Mouse (Mus musculus): ENCODE measurements at regions not wholly inside any gene's neighbourhood (a gene's known extent, or its start where the extent isn't known, plus 50 kb on each side); places are given as distances from the start of the nearest gene placed in this dataset.

DNA sequence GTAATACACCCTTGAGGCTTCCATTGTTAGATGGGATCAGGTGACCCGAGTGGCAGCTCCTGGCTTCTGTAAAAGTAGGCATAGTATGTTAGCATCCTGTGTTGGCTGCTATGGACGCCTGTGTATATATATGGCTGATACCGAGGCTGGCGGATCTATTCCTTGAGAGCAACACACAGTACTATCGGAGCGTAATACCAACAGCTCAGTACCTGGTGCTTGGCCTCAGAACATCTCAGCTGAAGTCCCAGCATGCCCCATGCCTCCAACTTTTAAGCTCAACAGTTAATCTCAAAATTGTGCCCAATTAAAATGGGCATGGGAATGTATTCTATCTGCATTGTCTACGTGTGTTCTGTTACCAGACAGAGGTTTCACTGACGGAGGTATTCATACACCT, 420.7 kb upstream of the Ubash3b start:
- intact Hi-C loops (cut with DNase I), result loop anchor here (5.0 kb wide), 2 partner anchors 105 to 355 kb away; no protein-coding TSS in a partner anchor
- DNase-seq (ENCODE audit: low spot score in 2 of 2), result no peak

DNA sequence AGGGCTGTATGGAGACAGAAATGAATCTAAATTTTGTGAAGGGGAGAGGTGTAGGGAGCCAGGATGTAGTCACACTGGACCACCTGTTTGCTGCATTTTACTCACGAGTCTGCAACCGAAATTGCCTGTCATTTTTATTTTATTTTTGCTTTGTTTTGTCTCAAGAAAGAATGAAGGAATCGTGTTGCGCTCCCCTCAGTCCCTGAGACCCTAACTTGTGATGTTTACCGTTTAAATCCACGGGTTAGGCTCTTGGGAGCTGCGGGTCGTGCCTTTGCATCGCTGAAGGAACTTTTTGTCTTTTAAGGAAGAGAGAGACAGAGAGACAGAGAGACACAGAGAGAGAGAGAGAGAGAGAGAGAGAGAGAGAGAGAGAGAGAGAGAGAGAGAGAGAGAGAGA, 420.2 kb upstream of the Ubash3b start:
- DNase-seq (ENCODE audit: low spot score in 2 of 2), result no peak
- intact Hi-C loops (cut with DNase I), result loop anchor here (2.0 to 5.0 kb wide), 4 partner anchors 106 to 354 kb away; no protein-coding TSS in a partner anchor

DNA sequence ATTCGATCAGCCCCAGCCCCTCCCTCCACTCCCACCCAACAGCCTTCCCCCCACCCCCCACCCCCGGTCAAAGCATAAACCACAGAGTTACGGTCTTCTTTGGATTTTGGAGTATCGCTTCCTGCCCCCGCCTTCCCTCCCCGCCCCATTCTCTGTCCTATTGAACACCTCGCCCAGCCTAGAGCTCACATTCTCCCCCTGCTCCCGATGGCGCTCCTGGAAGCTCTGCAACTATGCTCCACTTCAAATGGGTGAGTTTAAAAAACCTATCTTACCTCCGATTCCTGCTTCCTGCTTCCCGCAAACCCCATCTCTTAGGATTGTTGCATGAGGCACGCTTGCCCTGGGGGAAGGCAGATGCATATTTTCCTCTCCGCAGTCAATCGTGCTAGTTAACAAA, 419.7 kb upstream of the Ubash3b start:
- no peak for DNase-seq (ENCODE audit: low spot score in 2 of 2)
- intact Hi-C loops (cut with DNase I), result loop anchor here (2.0 to 5.0 kb wide), 4 partner anchors 106 to 354 kb away; no protein-coding TSS in a partner anchor

DNA sequence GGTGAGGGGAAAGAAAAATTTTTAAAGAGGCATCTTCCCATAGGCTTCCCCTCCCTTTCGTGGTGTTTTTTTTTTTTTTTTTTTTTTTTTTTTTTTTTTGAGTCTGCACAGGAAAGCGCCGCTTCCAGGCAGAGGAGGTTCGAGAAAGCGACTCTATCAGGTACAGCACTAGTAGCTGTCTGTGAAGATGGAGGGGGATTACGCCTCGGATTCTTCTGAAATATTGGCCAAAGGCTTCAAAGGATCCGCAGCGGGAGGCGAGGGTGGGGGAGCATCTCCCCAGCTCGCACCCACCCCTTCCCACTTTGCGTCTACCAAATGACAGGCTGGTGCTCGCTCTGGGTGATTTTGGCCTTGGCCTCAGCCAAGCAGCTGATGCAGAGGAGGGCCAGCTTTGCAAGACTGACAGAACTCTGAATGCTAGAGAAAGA, 419.1 kb upstream of the Ubash3b start:
- intact Hi-C loops (cut with DNase I), result loop anchor here (1.0 to 5.0 kb wide), 5 partner anchors 106 to 353 kb away; no protein-coding TSS in a partner anchor
- peak; percentile 83 to 92 for DNase-seq (ENCODE audit: low spot score in 2 of 2)

DNA sequence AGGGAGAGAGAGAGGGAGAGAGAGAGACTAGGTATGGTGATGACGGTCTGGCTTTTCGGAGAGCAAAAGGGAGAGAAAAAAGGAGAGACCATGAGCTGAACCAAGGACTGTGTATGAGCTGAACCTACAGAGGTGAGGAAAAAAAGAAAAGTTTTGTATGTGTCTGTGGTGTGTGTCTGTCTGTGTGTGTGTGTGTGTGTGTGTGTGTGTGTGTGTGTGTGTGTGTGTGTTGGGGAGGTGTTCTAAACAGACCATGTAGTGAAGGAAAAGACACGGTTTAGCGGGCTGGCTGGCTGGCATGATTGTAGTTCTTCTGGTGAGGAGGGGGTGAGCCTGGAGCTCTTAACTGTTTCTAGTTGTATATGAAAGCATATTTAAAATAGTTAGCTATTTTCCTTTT, 418.6 kb upstream of the Ubash3b start:
- no peak for DNase-seq (ENCODE audit: low spot score in 2 of 2)
- intact Hi-C loops (cut with DNase I), result loop anchor here (1.0 to 5.0 kb wide), 5 partner anchors 106 to 353 kb away; no protein-coding TSS in a partner anchor

DNA sequence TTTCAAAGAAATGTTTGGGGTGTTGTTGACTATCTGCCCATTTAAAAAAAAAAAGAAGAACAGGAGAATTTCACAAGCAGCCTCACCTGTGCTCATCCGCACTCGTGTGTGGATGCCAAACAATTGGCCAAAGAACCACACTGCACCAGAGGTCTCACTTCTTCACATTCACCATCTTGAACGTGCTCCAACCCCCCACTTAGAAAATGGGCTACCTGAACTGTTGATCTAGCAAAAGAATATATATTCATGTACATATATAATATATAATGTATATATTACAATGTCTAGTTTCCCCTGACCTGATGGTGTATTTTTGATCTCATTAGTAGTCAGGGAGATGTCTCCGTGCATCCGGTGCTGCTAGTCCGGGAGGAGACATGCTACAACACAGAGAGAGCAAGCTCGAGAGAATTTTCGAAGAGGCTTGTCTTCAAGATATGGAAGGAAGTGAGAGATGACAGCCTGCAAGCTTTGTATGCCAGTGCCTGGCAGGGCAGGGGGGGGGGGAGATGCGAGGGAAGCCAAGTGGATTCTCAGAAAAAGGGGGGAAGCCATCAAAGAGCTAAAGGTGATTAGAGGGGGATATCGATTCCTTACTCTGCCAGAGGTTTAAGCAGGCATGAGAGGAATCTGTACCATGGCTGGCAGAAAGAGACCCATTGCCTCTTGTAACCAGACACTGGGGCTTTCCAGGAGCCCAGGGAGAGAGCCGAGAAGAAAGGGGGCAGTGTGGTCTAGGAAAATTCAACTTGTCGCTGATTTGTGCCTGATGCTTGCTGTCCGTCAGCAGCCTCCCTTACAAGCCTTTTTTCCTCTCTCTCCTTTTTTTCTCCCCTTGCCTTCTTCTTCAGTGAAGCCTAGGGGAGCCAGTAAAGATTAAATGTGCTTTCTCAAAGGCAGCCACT, 417.9 kb upstream of the Ubash3b start:
- intact Hi-C loops (cut with DNase I), result loop anchor here (1.0 to 5.0 kb wide), 6 partner anchors 105 to 371 kb away; no protein-coding TSS in a partner anchor
- peak; percentile 78 to 89 for DNase-seq (ENCODE audit: low spot score in 2 of 2)

DNA sequence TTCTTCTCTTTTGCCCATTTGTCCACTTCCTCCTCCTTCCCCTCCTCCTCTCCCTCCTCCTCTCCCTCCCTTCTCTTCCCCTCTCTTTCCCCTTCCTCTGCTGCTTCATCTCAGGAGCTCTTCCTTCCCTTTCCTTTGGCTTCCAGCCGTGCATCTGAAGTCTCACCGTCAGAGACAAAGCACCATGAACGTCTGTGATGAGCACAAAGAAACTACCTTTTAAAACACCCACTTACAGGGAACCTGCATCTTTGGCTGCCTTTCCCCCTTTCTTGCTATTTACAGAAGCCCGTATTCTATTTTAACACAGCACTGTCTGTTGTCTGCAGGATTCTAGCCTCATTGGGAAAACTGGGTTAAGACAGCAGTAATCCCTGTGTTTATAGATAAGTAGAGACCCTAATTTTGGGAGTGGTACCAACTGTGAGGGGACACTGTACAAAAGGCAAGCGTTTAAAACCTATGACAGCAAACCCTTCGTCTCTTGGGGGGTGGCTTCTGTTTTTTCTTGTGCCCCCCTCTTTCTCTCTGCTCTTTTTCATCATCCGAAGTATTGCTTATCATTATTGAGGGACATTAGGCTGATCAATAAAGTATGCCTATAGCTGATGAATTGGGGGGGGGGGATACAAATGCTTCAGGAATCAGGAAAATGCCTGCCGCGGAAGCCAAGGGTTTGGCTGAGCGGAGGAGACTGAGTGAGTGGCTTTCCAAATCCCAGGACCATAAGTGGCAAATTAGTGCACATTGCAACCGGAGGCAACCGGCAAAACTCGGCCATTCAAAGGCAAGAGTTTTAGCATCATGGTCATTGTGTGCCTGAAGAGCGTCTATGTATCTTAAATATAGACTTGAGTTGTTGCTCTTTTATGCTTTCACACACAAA, 417.0 kb upstream of the Ubash3b start:
- intact Hi-C loops (cut with DNase I), result loop anchor here (1.0 kb wide), 1 partner anchor 372 kb away; no protein-coding TSS in a partner anchor
- DNase-seq (ENCODE audit: low spot score in 2 of 2), result no peak

DNA sequence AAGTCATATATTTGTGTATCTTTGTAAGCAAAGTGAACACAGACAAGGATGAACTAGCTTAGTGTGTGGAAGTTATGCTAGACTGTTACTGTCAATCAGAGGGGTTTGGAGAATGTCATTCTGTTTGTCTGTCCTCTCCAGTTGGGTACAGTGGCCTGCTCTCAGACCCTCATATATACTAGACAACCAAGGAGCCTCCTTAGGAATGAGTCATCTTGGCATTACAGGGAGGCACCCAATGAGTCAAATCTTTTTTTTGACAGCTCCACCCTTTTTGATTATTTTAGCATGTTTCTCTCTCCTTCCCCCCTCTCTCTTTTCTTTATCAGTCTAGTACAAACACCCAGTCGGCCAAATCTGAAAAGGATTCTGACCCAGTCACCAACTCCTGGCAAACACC, 416.3 kb upstream of the Ubash3b start:
- DNase-seq (ENCODE audit: low spot score in 2 of 2), result no peak
- intact Hi-C loops (cut with DNase I), result no loop called here

DNA sequence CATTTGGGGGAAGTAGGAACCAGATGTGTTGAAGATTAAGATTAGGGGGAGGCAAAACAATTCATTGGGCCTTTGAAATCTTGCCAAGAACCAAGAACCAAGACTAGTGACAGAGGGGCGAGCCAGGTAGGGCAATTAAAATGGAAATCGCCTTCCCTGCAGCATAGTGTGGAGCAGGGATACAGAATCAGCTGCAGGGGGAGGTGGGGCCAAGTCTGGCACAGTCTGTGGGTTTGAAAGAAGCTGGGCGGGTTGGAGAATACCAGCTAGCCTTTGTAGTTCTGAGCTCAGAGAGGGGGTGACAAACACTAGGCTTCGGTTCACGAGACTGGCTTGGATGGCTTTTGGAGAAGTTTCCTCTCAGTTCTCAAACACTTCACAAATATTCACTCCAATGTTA, 414.3 kb upstream of the Ubash3b start:
- intact Hi-C loops (cut with DNase I), result no loop called here
- DNase-seq (ENCODE audit: low spot score in 2 of 2), result no peak

DNA sequence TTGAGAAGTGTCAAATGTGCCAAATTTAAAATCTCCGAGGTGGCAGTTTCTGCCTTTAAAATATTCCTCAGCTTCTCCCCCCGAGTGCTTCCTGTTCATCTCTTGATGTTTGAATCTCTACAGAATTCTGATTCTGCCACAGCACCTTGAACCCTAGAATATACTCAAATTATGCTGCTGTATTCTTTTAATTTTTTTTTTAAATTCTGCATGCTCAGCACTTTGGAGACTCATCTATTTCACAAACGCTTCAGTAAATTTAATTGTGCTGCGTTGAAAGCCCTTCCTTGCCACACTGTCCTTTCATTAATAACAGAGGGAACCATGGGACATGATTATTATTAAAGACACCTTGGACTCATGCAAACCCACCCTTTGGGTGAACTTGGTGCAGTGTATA, 408.8 kb upstream of the Ubash3b start:
- intact Hi-C loops (cut with DNase I), result no loop called here
- DNase-seq (ENCODE audit: low spot score in 2 of 2), result no peak

DNA sequence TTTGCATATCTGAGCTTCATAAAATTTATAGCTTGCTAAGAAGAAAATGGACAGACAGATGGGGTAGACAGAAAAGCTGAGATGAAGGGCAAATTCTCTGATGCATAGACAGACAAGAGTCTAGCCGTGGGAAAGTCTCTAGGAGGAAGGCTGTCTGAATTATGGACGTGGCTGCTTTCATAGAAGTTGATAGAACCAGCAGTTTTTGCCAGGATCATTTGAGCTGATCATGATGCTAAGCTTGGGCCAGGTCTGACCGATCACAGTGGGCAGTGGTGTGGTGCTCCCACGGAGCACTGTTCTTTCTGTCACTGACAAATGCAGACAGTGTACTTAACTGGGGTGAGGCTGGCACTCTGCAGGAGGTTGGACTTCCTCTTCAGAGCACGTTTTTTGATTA, 405.0 kb upstream of the Ubash3b start:
- intact Hi-C loops (cut with DNase I), result no loop called here
- DNase-seq (ENCODE audit: low spot score in 2 of 2), result no peak

DNA sequence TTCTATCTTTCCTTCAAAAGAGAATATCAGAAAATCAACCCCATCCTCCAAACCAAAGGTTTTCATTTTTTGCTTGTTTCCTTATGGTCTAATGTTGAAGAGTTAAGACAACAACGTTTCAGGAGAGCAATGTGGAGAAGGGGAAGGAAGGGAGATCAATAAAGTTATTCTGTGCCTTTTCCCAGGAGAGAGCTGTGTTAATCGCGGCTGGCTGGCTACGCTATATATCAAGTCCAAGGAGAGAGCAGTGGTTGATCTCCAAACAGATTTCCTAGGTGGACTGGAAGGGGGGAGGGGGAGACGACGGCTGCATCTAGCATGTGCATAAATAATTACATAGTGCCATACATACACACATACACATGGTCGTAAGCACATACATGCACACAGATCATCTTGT, 404.3 kb upstream of the Ubash3b start:
- intact Hi-C loops (cut with DNase I), result no loop called here
- DNase-seq (ENCODE audit: low spot score in 2 of 2), result no peak

DNA sequence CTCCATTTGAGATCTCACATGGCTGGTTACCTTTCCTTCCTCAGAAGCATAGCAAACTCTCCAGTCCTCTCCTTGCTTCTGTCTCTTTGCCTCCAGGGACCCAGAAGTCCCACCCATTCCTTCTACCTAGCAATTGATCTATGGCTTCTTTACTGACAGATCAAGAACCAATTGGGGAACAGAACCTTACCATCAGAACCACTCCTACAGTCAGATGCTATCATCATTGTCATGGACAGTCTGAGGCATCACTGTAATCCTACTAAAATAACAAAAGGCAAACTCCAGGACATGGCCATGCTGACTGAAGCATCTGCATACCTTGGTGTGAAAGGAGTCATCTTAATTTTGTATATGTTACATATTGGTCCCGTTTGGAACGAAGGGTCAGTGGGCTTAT, 401.9 kb upstream of the Ubash3b start:
- intact Hi-C loops (cut with DNase I), result no loop called here
- DNase-seq (ENCODE audit: low spot score in 2 of 2), result no peak

DNA sequence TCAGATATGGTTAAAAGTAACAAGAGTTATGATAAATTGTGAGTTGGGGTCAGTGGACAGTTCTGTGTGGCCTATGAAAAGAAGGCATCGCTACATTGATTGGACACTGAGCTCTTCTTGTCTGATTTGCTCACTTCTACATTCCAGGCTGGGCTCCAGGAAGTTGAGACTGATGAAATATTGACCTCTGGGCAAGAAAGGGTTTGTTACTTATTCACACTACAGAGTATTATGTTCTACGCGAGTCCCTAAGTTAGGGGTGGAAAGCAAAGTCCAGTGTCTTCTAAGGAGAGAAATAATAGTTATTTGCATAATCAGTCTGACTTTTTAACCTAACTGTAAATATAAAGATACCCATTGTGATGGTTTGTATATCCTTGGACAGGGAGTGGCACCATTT, 397.0 kb upstream of the Ubash3b start:
- DNase-seq (ENCODE audit: low spot score in 2 of 2), result no peak
- intact Hi-C loops (cut with DNase I), result no loop called here

DNA sequence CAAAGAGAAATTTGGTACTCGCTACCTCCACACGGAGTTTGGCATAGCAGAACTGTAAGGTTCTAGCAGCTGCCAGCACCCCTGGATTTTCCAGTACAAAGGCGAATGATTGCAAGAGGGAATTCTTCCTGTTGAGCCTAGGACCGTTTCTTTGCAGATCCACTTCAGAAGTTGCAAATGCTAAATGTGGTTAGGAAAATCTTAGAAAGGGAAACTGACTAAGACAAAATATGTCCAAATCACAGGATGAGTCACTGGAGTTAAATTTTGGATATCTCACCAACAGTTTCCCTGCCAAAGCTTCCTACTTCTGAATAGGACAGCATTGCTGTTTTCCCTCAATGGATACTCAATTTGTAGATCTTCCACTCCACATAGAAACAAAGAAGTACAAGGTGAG, 395.4 kb upstream of the Ubash3b start:
- peak; percentile 5 to 74 for DNase-seq (ENCODE audit: low spot score in 2 of 2)
- intact Hi-C loops (cut with DNase I), result no loop called here

DNA sequence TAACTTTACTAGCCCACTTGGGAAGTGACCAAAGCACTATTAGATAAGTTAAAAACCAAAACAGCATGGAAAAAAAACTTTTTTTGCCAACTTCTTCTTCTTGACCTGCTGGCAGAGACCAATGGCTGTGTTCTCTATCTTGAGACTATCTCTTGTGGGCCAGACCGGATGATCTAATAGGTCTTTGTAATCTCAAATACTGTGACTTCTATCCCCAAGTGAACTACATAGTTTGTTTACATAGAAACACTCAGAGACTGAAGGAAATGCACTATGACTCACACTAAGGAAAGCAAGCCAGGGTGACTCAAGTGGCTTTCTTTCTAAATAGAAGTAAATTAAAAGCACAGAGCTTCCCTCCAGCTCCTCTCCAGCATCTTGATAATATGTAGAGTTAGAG, 384.3 kb upstream of the Ubash3b start:
- intact Hi-C loops (cut with DNase I), result no loop called here
- DNase-seq (ENCODE audit: low spot score in 2 of 2), result peak in 1 of 2 experiments; percentile 25

DNA sequence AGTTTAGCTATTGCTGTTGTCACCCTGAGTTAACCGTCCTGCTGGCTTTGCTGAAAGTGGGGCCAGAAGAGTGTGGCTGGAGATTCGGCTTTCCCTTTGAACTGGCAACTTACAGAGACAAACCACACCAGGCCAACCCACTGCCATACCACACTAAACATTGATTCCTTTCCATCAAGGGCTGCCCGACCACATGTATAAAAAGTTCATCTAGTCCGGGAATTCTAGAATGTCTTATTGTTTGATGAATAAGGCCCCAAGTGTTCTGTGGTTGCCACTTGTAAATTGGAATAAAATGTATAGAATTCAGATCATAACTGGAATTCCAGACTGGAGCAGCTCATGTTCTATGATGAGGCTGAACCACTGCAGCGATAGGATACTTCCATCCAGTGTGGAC, 381.0 kb upstream of the Ubash3b start:
- no peak for DNase-seq (ENCODE audit: low spot score in 2 of 2)
- intact Hi-C loops (cut with DNase I), result no loop called here

DNA sequence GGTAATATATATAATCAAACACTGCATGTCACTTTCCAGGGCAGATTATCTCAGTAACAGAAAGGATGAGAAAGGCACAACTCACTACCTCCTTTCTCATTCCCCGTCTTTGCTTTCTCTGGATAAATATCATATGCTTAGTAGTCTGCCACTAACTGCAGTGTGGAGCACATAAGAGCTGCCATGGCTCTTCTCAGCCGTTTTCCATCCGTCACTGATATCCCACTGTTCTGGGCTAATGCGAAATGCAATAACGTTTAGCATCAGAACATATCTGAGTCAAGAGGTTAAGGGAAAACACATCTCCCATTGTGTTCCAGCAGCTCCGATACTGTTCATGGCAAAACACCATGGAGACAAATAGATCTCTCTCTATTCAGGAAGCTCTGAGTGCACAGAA, 379.8 kb upstream of the Ubash3b start:
- intact Hi-C loops (cut with DNase I), result no loop called here

DNA sequence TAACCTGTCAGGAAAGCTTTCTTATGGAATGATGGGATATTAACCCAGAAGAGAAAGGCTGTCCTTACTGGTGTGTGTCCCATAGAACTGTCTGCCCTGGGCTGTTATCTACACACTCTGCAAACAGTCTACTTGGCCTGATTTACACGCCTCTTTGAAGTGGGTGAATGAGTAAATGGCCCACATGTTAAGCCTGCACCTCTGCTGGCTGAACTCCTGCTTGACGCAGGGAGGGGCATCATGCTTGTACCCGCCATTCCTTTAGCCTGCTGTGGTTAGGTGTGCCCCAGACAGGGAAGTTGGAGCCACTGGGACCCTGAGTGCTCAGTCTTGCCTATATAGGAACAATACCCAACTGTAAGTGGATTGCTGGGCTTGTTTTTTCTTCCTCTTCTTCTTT, 371.3 kb upstream of the Ubash3b start:
- intact Hi-C loops (cut with DNase I), result no loop called here
- DNase-seq (ENCODE audit: low spot score in 2 of 2), result no peak

More for the DNA sequence above, 379.8 kb upstream of the Ubash3b start:
- no peak for DNase-seq (ENCODE audit: low spot score in 2 of 2)

DNA sequence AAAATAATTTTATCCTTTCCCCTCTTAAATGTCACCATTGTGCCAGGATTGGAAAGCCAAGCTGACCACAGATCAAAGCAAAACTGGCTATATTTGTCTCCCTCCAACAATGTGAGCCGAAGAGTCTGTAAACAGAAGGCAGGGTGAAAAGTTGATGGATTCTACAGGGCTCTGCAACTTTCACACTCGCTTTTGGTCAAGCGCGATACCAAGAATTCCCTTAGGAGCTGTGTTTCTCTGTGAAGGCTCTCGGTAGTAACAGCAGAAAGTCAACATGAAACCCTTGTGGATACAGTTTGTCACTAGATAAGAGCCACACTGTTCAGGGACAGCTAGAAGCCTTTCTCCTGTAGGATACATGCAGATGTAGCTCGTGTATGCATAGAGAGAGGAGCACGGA, 370.8 kb upstream of the Ubash3b start:
- intact Hi-C loops (cut with DNase I), result no loop called here

More for the DNA sequence above, 370.8 kb upstream of the Ubash3b start:
- DNase-seq (ENCODE audit: low spot score in 2 of 2), result no peak

Measured in left cerebral cortex, postnatal 25 days (tissue).